Mouse (Mus musculus) intestine, embryonic 14.5 days (tissue): ENCODE data around the gene Lrfn3. TPM values are rescaled to one million over a fixed set of nuclear protein-coding genes. Genes with fewer than 3 reads are reported as not detected.

Experiments
- ATAC-seq: fragments of 200-750 bp; cut with Nextera tagmentation; replicated peaks from 2 replicates; pipeline ENCODE4 v1.8.0; 2017; ENCODE audit warnings: low read depth, moderate number of reproducible peaks, moderate TSS enrichment, moderate library complexity; ENCODE audit not compliant: low FRiP score, low TSS enrichment
- DNase-seq: peaks from one replicate; pipeline ENCODE4 v3.0.0-alpha.2; 2018; ENCODE audit warnings: low spot score
- H3K27ac ChIP-seq: fragments of 300-500 bp; sonication (generic); 2 replicates; pipeline ENCODE4 v1.5.1; 2014; ENCODE audit warnings: low read depth, mild to moderate bottlenecking, control low read depth
- H3K27me3 ChIP-seq: fragments of 300-500 bp; sonication (generic); replicated peaks from 2 replicates; pipeline ENCODE4 v1.6.1; 2014; ENCODE audit warnings: low read length, control low read depth; ENCODE audit not compliant: control insufficient read depth, insufficient read depth
- H3K36me3 ChIP-seq: fragments of 300-500 bp; sonication (generic); 2 replicates; pipeline ENCODE4 v1.6.1; 2014; ENCODE audit warnings: low read length, control low read depth; ENCODE audit not compliant: control insufficient read depth, insufficient read depth
- H3K4me1 ChIP-seq: fragments of 300-500 bp; sonication (generic); replicated peaks from 2 replicates; pipeline ENCODE4 v1.6.1; 2014; ENCODE audit warnings: low read length, control low read depth, mixed read lengths; ENCODE audit not compliant: control insufficient read depth, insufficient read depth
- H3K4me2 ChIP-seq: fragments of 300-500 bp; sonication (generic); 2 replicates; pipeline ENCODE4 v1.6.1; 2014; ENCODE audit warnings: low read length
- H3K4me3 ChIP-seq: fragments of 300-500 bp; sonication (generic); 2 replicates; pipeline ENCODE4 v1.5.1; 2014; ENCODE audit warnings: low read depth, low read length, control low read depth, mixed read lengths
- H3K9ac ChIP-seq: fragments of 300-500 bp; sonication (generic); 2 replicates; pipeline ENCODE4 v1.6.1; 2014; ENCODE audit warnings: mild to moderate bottlenecking, low read length
- H3K9me3 ChIP-seq: fragments of 300-500 bp; sonication (generic); 2 replicates; pipeline ENCODE4 v1.6.1; 2016; ENCODE audit warnings: low read length, control low read depth; ENCODE audit not compliant: control insufficient read depth
- WGBS: fragments of 180-500 bp; shearing (Covaris S2); extraction: QIAGEN DNeasy Blood & Tissue Kit; methylation state at CpG from one replicate; pipeline ENCODE4 v1.1.7; 2014; 5-methylcytosine and 5-hydroxymethylcytosine counted together
- polyA plus RNA-seq: library from polyadenylated mRNA; unstranded; fragments of >200 nt; fragmentation: Nextera tagmentation; extraction: Ambion mirVana; gene quantifications from 2 replicates; pipeline ENCODE4 v1.2.1, GENCODE M21; 2014

Lrfn3 gene
- polyA plus RNA-seq, 1 experiment from 2014 or later = 4.4 TPM

GRCm38 (mm10) chr7:30334563-30334962 lies 28.0 kb downstream of the Lrfn3 start:
- H3K36me3 ChIP-seq = no peaks in the 10 kb centered on the region
- no peak overlapping the region for H3K4me3 ChIP-seq
- peaks cover 5% of the 10 kb centered on the region for H3K4me1 ChIP-seq
- WGBS = 74% methylated on average over 5 of the region's 5 CpGs
- H3K27me3 ChIP-seq = peaks cover 27% of the 10 kb centered on the region
- no peak overlapping the region for H3K4me2 ChIP-seq
- ATAC-seq (no peak), DNase-seq (no peak)
- H3K27ac ChIP-seq = no peak overlapping the region
- H3K9me3 ChIP-seq = no peaks in the 10 kb centered on the region
- H3K9ac ChIP-seq = no peak overlapping the region

- no peak overlapping the region for H3K9ac ChIP-seq
- H3K4me1 ChIP-seq = peaks cover 5% of the 10 kb centered on the region
- DNase-seq = peak; percentile 59
- no peak; the same call in 1 of the 2 replicates for ATAC-seq
- no peak overlapping the region for H3K4me2 ChIP-seq
- peaks cover 27% of the 10 kb centered on the region for H3K27me3 ChIP-seq
- no peaks in the 10 kb centered on the region for H3K9me3 ChIP-seq
- no peak overlapping the region for H3K27ac ChIP-seq
- no peak overlapping the region for H3K4me3 ChIP-seq
- no peaks in the 10 kb centered on the region for H3K36me3 ChIP-seq
- 22% methylated on average over 4 of the region's 4 CpGs for WGBS
Observed at GRCm38 (mm10) chr7:30333436-30333835, 29.1 kb downstream of the Lrfn3 start.

- H3K9ac ChIP-seq = no peak overlapping the region
- no peak overlapping the region for H3K4me2 ChIP-seq
- H3K4me3 ChIP-seq = no peak overlapping the region
- H3K27ac ChIP-seq = no peak overlapping the region
- H3K27me3 ChIP-seq = peaks cover 27% of the 10 kb centered on the region
- ATAC-seq (no peak), DNase-seq (no peak)
- 68% methylated on average over 18 of the region's 18 CpGs for WGBS
- no peaks in the 10 kb centered on the region for H3K9me3 ChIP-seq
- H3K36me3 ChIP-seq = no peaks in the 10 kb centered on the region
- H3K4me1 ChIP-seq = peaks cover 5% of the 10 kb centered on the region
Observed at GRCm38 (mm10) chr7:30332622-30333259, 29.8 kb downstream of the Lrfn3 start.

GRCm38 (mm10) chr7:30331887-30332286 lies 30.7 kb downstream of the Lrfn3 start:
- Histone ChIP-seq H3K27me3 (peaks cover 27% of the 10 kb centered on the region), H3K9ac (no peak overlapping the region), H3K4me3 (no peak overlapping the region), H3K27ac (no peak overlapping the region), H3K4me2 (peak overlapping the region; percentile 16; the same call in 1 of the 2 replicates), H3K9me3 (no peaks in the 10 kb centered on the region), H3K36me3 (no peaks in the 10 kb centered on the region), H3K4me1 (peaks cover 5% of the 10 kb centered on the region)
- ATAC-seq = peak; percentile 73
- DNase-seq = peak; percentile 74
- 10% methylated on average over 13 of the region's 13 CpGs for WGBS

GRCm38 (mm10) chr7:30328379-30328778 lies 34.2 kb downstream of the Lrfn3 start:
- no peak overlapping the region for H3K9ac ChIP-seq
- no peak overlapping the region for H3K27ac ChIP-seq
- WGBS = 46% methylated on average over 10 of the region's 10 CpGs
- H3K4me3 ChIP-seq = no peak overlapping the region
- H3K9me3 ChIP-seq = no peaks in the 10 kb centered on the region
- no peak for DNase-seq
- 0 out of 2 replicates have a peak, but pooled peaks cover 4% of the 10 kb centered on the region for H3K27me3 ChIP-seq
- H3K4me1 ChIP-seq = peaks cover 1% of the 10 kb centered on the region
- H3K4me2 ChIP-seq = no peak overlapping the region
- H3K36me3 ChIP-seq = no peaks in the 10 kb centered on the region
- no peak for ATAC-seq

- H3K27ac ChIP-seq = no peak overlapping the region
- ATAC-seq = no peak
- 66% methylated on average over 15 of the region's 15 CpGs for WGBS
Observed at GRCm38 (mm10) chr7:30327140-30327539, 35.4 kb downstream of the Lrfn3 start.

GRCm38 (mm10) chr7:30326427-30326826 lies 36.1 kb downstream of the Lrfn3 start:
- no peak overlapping the region for H3K27ac ChIP-seq
- no peak overlapping the region for H3K4me3 ChIP-seq
- DNase-seq (no peak), ATAC-seq (no peak)
- H3K4me2 ChIP-seq = no peak overlapping the region
- no peaks in the 10 kb centered on the region for H3K36me3 ChIP-seq
- no peaks in the 10 kb centered on the region for H3K9me3 ChIP-seq
- H3K27me3 ChIP-seq = no peaks in the 10 kb centered on the region
- no peak overlapping the region for H3K9ac ChIP-seq
- H3K4me1 ChIP-seq = peaks cover 6% of the 10 kb centered on the region; the same call in 1 of the 2 replicates

More at GRCm38 (mm10) chr7:30327140-30327539, 35.4 kb downstream of the Lrfn3 start:
- H3K9me3 ChIP-seq = no peaks in the 10 kb centered on the region
- peaks cover 6% of the 10 kb centered on the region; the same call in 1 of the 2 replicates for H3K4me1 ChIP-seq
- no peak for DNase-seq
- no peaks in the 10 kb centered on the region for H3K36me3 ChIP-seq
- no peak overlapping the region for H3K4me3 ChIP-seq
- H3K9ac ChIP-seq = no peak overlapping the region
- H3K4me2 ChIP-seq = no peak overlapping the region
- 0 out of 2 replicates have a peak, but pooled peaks cover 1% of the 10 kb centered on the region for H3K27me3 ChIP-seq

GRCm38 (mm10) chr7:30325364-30325763 lies 37.2 kb downstream of the Lrfn3 start:
- 46% methylated on average over 2 of the region's 2 CpGs for WGBS
- DNase-seq = peak; percentile 82
- H3K36me3 ChIP-seq = no peaks in the 10 kb centered on the region
- H3K9ac ChIP-seq = no peak overlapping the region
- no peak overlapping the region for H3K4me3 ChIP-seq
- no peaks in the 10 kb centered on the region for H3K27me3 ChIP-seq
- H3K27ac ChIP-seq = no peak overlapping the region
- peaks cover 13% of the 10 kb centered on the region for H3K4me1 ChIP-seq
- H3K4me2 ChIP-seq = no peak overlapping the region
- no peak for ATAC-seq
- H3K9me3 ChIP-seq = no peaks in the 10 kb centered on the region
